Mouse (Mus musculus) gastrocnemius, adult 8-10 months (tissue): ENCODE data around the gene Mastl. TPM values are rescaled to one million over a fixed set of nuclear protein-coding genes. Genes with fewer than 3 reads are reported as not detected.
A peak's percentile ranks its signal among the peaks of the same experiment; 100 is the strongest.

Experiments used
- DNase-seq, 2 experiments: peaks; one replicate each; pipeline ENCODE4 v3.0.0; 2022; ENCODE audit warnings: low spot score in 2 of 2
- total RNA-seq, 4 experiments: library from RNA; stranded (reverse); gene quantifications; 2 replicates each; pipeline ENCODE4 v1.2.4; 2022

The Mastl gene
- total RNA-seq, 4 experiments from 2014 or later: 0.24 to 0.67 (median 0.34) TPM

- DNase-seq: peak; percentile 91 to 93
Measured at GRCm38 (mm10) chr2:23067552-23068369, 88.1 kb downstream of the Mastl start, which contains the start of gene Acbd5. Acbd5 (plus strand) TSS chr2:23068167.

Other genes with a start within 250 kb of the Mastl start
- gene Abi1, start 115.8 kb downstream of the Mastl start, total RNA-seq: 10 to 100 TPM; 13.1 to 21.7 (median 17.2) TPM
- 10 to 100 TPM; 26.2 to 29.7 (median 27.1) TPM for gene Acbd5, start 87.9 kb downstream of the Mastl start, total RNA-seq
- 10 to 100 TPM; 54.6 to 63.6 (median 57.3) TPM for gene Yme1l1, start 345 bp upstream of the Mastl start, total RNA-seq
- gene 4931423N10Rik, start 51.5 kb upstream of the Mastl start, total RNA-seq: under 1 TPM in 1 of 4 experiments, not detected in 3; 0.22 TPM
- gene Nxph2, start 165.2 kb upstream of the Mastl start, total RNA-seq: not detected